Mouse (Mus musculus): ENCODE results near the gene Kmt2b. TPM values are rescaled to one million over a fixed set of nuclear protein-coding genes. Genes with fewer than 3 reads are reported as not detected.

Gene Kmt2b
- polyA plus RNA-seq, 1 experiment, result 12.9 TPM

- no peak for TF ChIP-seq REST (IDR thresholded peaks at IDR 0.05; ENCODE audit: insufficient read depth, insufficient read length)
- TF ChIP-seq MYOD1 (IDR thresholded peaks at IDR 0.05; ENCODE audit: control insufficient read depth in 1 of 3, insufficient read length in 2 of 3, low read depth in 2 of 3), result no peak
- no peak for TF ChIP-seq SRF (IDR thresholded peaks at IDR 0.05; ENCODE audit: control insufficient read depth, insufficient read length, low read depth)
- TF ChIP-seq TCF12 (IDR thresholded peaks at IDR 0.05; ENCODE audit: insufficient read depth, poor library complexity, severe bottlenecking), result no peak
- no peak for TF ChIP-seq MYOG (IDR thresholded peaks at IDR 0.05; ENCODE audit: control insufficient read depth in 1 of 3, insufficient read depth in 1 of 3, insufficient read length in 2 of 3, low read depth in 2 of 3)
- TF ChIP-seq USF1 (IDR thresholded peaks at IDR 0.05; ENCODE audit: low read depth), result no peak
- TF ChIP-seq POLR2A (IDR thresholded peaks at IDR 0.05; ENCODE audit: insufficient read length, low read depth), result no peak
- no peak for TF ChIP-seq TCF3 (IDR thresholded peaks at IDR 0.05; ENCODE audit: insufficient read length, low read depth)
- no peak for TF ChIP-seq E2F4 (IDR thresholded peaks at IDR 0.05; ENCODE audit: insufficient read depth)
- TF ChIP-seq POLR2AphosphoS2 (IDR thresholded peaks at IDR 0.05; ENCODE audit: insufficient read length, low read depth), result no peak
- TF ChIP-seq CEBPB (IDR thresholded peaks at IDR 0.05; ENCODE audit: insufficient read depth, poor library complexity, severe bottlenecking), result no peak
- no peak for TF ChIP-seq MAX (IDR thresholded peaks at IDR 0.05; ENCODE audit: low read depth)
- Histone ChIP-seq H3K4me2 (ENCODE audit: low read depth) (no peak overlapping the region), H3ac (ENCODE audit: control insufficient read depth, insufficient read length) (no peak overlapping the region), H3K79me2 (ENCODE audit: control insufficient read depth, insufficient read depth) (peaks cover 22% of the 10 kb centered on the region), H3K36me3 (ENCODE audit: control insufficient read depth, insufficient read depth) (peaks cover 37% of the 10 kb centered on the region), H3K4me3 (no peak overlapping the region), H3K27me3 (ENCODE audit: control insufficient read depth, insufficient read depth, insufficient read length) (no peaks in the 10 kb centered on the region)
These were observed 30.1 kb upstream of the Kmt2b start for GRCm38 (mm10) chr7:30618658-30619057.

- Histone ChIP-seq H3K4me2 (ENCODE audit: low read depth) (no peak overlapping the region), H3K79me2 (ENCODE audit: control insufficient read depth, insufficient read depth) (peaks cover 4% of the 10 kb centered on the region), H3K4me3 (no peak overlapping the region), H3K36me3 (ENCODE audit: control insufficient read depth, insufficient read depth) (peaks cover 23% of the 10 kb centered on the region), H3ac (ENCODE audit: control insufficient read depth, insufficient read length) (no peak overlapping the region), H3K27me3 (ENCODE audit: control insufficient read depth, insufficient read depth, insufficient read length) (no peaks in the 10 kb centered on the region)
- no peak for TF ChIP-seq POLR2A (IDR thresholded peaks at IDR 0.05; ENCODE audit: insufficient read length, low read depth)
- no peak for TF ChIP-seq TCF12 (IDR thresholded peaks at IDR 0.05; ENCODE audit: insufficient read depth, poor library complexity, severe bottlenecking)
- no peak for TF ChIP-seq POLR2AphosphoS2 (IDR thresholded peaks at IDR 0.05; ENCODE audit: insufficient read length, low read depth)
- TF ChIP-seq REST (IDR thresholded peaks at IDR 0.05; ENCODE audit: insufficient read depth, insufficient read length), result no peak
These were observed 26.7 kb upstream of the Kmt2b start for GRCm38 (mm10) chr7:30615049-30615760.

GRCm38 (mm10) chr7:30614454-30614853 lies 25.9 kb upstream of the Kmt2b start:
- no peaks in the 10 kb centered on the region for H3K27me3 ChIP-seq (ENCODE audit: control insufficient read depth, insufficient read depth, insufficient read length)
- H3K79me2 ChIP-seq (ENCODE audit: control insufficient read depth, insufficient read depth), result peaks cover 2% of the 10 kb centered on the region
- H3K4me3 ChIP-seq, result no peak overlapping the region
- H3K36me3 ChIP-seq (ENCODE audit: control insufficient read depth, insufficient read depth), result peaks cover 21% of the 10 kb centered on the region
- TF ChIP-seq SRF (IDR thresholded peaks at IDR 0.05; ENCODE audit: control insufficient read depth, insufficient read length, low read depth) (no peak), CEBPB (IDR thresholded peaks at IDR 0.05; ENCODE audit: insufficient read depth, poor library complexity, severe bottlenecking) (no peak), E2F4 (IDR thresholded peaks at IDR 0.05; ENCODE audit: insufficient read depth) (no peak), REST (IDR thresholded peaks at IDR 0.05; ENCODE audit: insufficient read depth, insufficient read length) (no peak), TCF12 (IDR thresholded peaks at IDR 0.05; ENCODE audit: insufficient read depth, poor library complexity, severe bottlenecking) (no peak), MYOG (IDR thresholded peaks at IDR 0.05; ENCODE audit: control insufficient read depth in 1 of 3, insufficient read depth in 1 of 3, insufficient read length in 2 of 3, low read depth in 2 of 3) (no peak), TCF3 (IDR thresholded peaks at IDR 0.05; ENCODE audit: insufficient read length, low read depth) (no peak), USF1 (IDR thresholded peaks at IDR 0.05; ENCODE audit: low read depth) (no peak), MAX (IDR thresholded peaks at IDR 0.05; ENCODE audit: low read depth) (no peak), POLR2A (IDR thresholded peaks at IDR 0.05; ENCODE audit: insufficient read length, low read depth) (no peak), MYOD1 (IDR thresholded peaks at IDR 0.05; ENCODE audit: control insufficient read depth in 1 of 3, insufficient read length in 2 of 3, low read depth in 2 of 3) (no peak), POLR2AphosphoS2 (IDR thresholded peaks at IDR 0.05; ENCODE audit: insufficient read length, low read depth) (no peak)
- H3K4me2 ChIP-seq (ENCODE audit: low read depth), result no peak overlapping the region
- no peak overlapping the region for H3ac ChIP-seq (ENCODE audit: control insufficient read depth, insufficient read length)

- Histone ChIP-seq H3K4me3 (no peak overlapping the region), H3K79me2 (ENCODE audit: control insufficient read depth, insufficient read depth) (no peaks in the 10 kb centered on the region), H3K27me3 (ENCODE audit: control insufficient read depth, insufficient read depth, insufficient read length) (no peaks in the 10 kb centered on the region), H3K4me2 (ENCODE audit: low read depth) (no peak overlapping the region), H3K36me3 (ENCODE audit: control insufficient read depth, insufficient read depth) (peaks cover 21% of the 10 kb centered on the region), H3ac (ENCODE audit: control insufficient read depth, insufficient read length) (no peak overlapping the region)
- TF ChIP-seq MYOG (IDR thresholded peaks at IDR 0.05; ENCODE audit: control insufficient read depth in 1 of 3, insufficient read depth in 1 of 3, insufficient read length in 2 of 3, low read depth in 2 of 3) (no peak), TCF3 (IDR thresholded peaks at IDR 0.05; ENCODE audit: insufficient read length, low read depth) (no peak), POLR2AphosphoS2 (IDR thresholded peaks at IDR 0.05; ENCODE audit: insufficient read length, low read depth) (no peak), TCF12 (IDR thresholded peaks at IDR 0.05; ENCODE audit: insufficient read depth, poor library complexity, severe bottlenecking) (no peak), MYOD1 (IDR thresholded peaks at IDR 0.05; ENCODE audit: control insufficient read depth in 1 of 3, insufficient read length in 2 of 3, low read depth in 2 of 3) (no peak), CEBPB (IDR thresholded peaks at IDR 0.05; ENCODE audit: insufficient read depth, poor library complexity, severe bottlenecking) (no peak), REST (IDR thresholded peaks at IDR 0.05; ENCODE audit: insufficient read depth, insufficient read length) (no peak), USF1 (IDR thresholded peaks at IDR 0.05; ENCODE audit: low read depth) (no peak)
These were observed 25.1 kb upstream of the Kmt2b start for GRCm38 (mm10) chr7:30613529-30614112.
